Mouse (Mus musculus): ENCODE measurements around the gene Etl4.

- TF ChIP-seq POLR2A (IDR thresholded peaks at IDR 0.05; ENCODE audit: extremely low read depth, insufficient read depth, low read length): no peak
- TF ChIP-seq CTCF (IDR thresholded peaks at IDR 0.05; ENCODE audit: low read depth, low read length): no peak
Measured at GRCm38 (mm10) chr2:20302517-20302916, 392.9 kb downstream of the Etl4 start.
